Mouse (Mus musculus) lung, adult 2 months (tissue): Measurements from ENCODE around the gene Nedd4.

Source experiments
- CTCF ChIP-seq: fragments of 200-500 bp; IDR thresholded peaks from 2 replicates; pipeline ENCODE4 v1.5.1; 2011; ENCODE audit warnings: mild to moderate bottlenecking, low read length, control low read depth; ENCODE audit not compliant: insufficient read depth
- POLR2A ChIP-seq: fragments of 200-500 bp; IDR thresholded peaks from 2 replicates; pipeline ENCODE4 v1.6.1; 2011; ENCODE audit warnings: low read depth, mild to moderate bottlenecking, control low read depth, low read length, borderline replicate concordance; ENCODE audit errors: extremely low read depth

- TF ChIP-seq CTCF (no peak), POLR2A (no peak)
Observed at GRCm38 (mm10) chr9:72675745-72676200, 13.6 kb downstream of the Nedd4 start.
